Mouse (Mus musculus) bone marrow macrophage, adult 2 months (primary cell): ENCODE data around the gene S100a4.

Experiments
- CTCF ChIP-seq: IDR thresholded peaks from 2 replicates; pipeline ENCODE4 v1.5.1; 2012; ENCODE audit warnings: low read depth, mild to moderate bottlenecking, low read length, moderate library complexity
- POLR2A ChIP-seq: IDR thresholded peaks from 2 replicates; pipeline ENCODE4 v1.6.1; 2012; ENCODE audit warnings: mild to moderate bottlenecking, low read depth, low read length, borderline replicate concordance

GRCm38 (mm10) chr3:90583893-90584292 is 19.7 kb upstream of the S100a4 start:
- no peak for TF ChIP-seq CTCF
- no peak for TF ChIP-seq POLR2A
